Mouse (Mus musculus): ENCODE measurements around the gene Rgs9bp.
"Not testable (repeated sequence)": the region's sequence is repeated elsewhere in the genome, so short reads cannot be mapped to it uniquely, and the experiment has no call there.

Rgs9bp gene

GRCm38 (mm10) chr7:35530544-35530943, 54.8 kb downstream of the Rgs9bp start:
- DNase-seq (ENCODE audit: low spot score): not testable (repeated sequence)

DNA sequence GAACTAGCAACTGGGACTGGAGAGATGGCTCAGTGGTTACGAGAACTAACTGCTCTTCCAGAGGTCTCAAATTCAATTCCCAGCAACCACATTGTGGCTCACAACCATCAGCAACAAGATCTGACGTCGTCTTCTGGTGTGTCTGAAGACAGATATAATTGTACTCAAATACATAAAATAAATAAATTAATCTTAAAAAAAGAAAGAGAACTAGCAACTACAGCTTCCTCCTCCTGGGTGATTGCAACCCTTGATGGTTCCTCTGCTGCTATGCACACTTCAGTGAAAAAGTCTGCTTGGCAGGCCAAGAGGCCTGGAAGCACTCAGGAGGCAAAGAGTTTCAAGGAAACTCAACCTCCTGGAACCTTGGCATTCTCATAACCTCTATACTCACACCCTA, 55.4 kb downstream of the Rgs9bp start:
- no peak for DNase-seq (ENCODE audit: low spot score)

Data from testis, postnatal 14 days (tissue).